Mouse (Mus musculus) midbrain, postnatal 0 days (tissue): ENCODE measurements around the gene Zfp423. TPM values are rescaled to one million over a fixed set of nuclear protein-coding genes. Genes with fewer than 3 reads are reported as not detected.

Experiments used
- ATAC-seq: fragments of 200-750 bp; cut with Nextera tagmentation; 2 replicates; pipeline ENCODE4 v1.8.0; 2017; ENCODE audit warnings: moderate number of reproducible peaks, mild to moderate bottlenecking, moderate TSS enrichment, moderate library complexity; ENCODE audit not compliant: low FRiP score
- DNase-seq: peaks from one replicate; pipeline ENCODE4 v3.0.0-alpha.2; 2015; ENCODE audit warnings: low spot score
- H3K27ac ChIP-seq: fragments of 300-500 bp; sonication (generic); 2 replicates; pipeline ENCODE4 v1.5.1; 2014; ENCODE audit warnings: low read depth, mild to moderate bottlenecking, low read length, mixed read lengths
- H3K27me3 ChIP-seq: fragments of 300-500 bp; sonication (generic); 2 replicates; pipeline ENCODE4 v1.6.1; 2014; ENCODE audit warnings: low read length, control low read depth, mixed read lengths; ENCODE audit not compliant: insufficient read depth
- H3K36me3 ChIP-seq: fragments of 300-500 bp; sonication (generic); 2 replicates; pipeline ENCODE4 v1.6.1; 2014; ENCODE audit warnings: low read length, control low read depth, mixed read lengths; ENCODE audit not compliant: insufficient read depth
- H3K4me1 ChIP-seq: fragments of 300-500 bp; sonication (generic); 2 replicates; pipeline ENCODE4 v1.6.1; 2014; ENCODE audit warnings: mild to moderate bottlenecking, control low read depth, antibody characterized with exemption, low read length, mixed read lengths; ENCODE audit not compliant: insufficient read depth
- H3K4me2 ChIP-seq: fragments of 300-500 bp; sonication (generic); 2 replicates; pipeline ENCODE4 v1.6.1; 2014; ENCODE audit warnings: low read depth, mild to moderate bottlenecking, low read length, mixed read lengths; ENCODE audit not compliant: poor library complexity, severe bottlenecking
- H3K4me3 ChIP-seq: fragments of 300-500 bp; sonication (generic); 2 replicates; pipeline ENCODE4 v1.5.1; 2014; ENCODE audit warnings: low read depth, mild to moderate bottlenecking, low read length, moderate library complexity
- H3K9ac ChIP-seq: fragments of 300-500 bp; sonication (generic); replicated peaks from 2 replicates; pipeline ENCODE4 v1.6.1; 2014; ENCODE audit warnings: mild to moderate bottlenecking, low read length, moderate library complexity, mixed read lengths; ENCODE audit not compliant: poor library complexity, severe bottlenecking
- H3K9me3 ChIP-seq: fragments of 300-500 bp; sonication (generic); 2 replicates; pipeline ENCODE4 v1.6.1; 2016; ENCODE audit warnings: low read length, control low read depth
- CTCF ChIP-seq: IDR thresholded peaks from 2 replicates; pipeline ENCODE4 v1.5.1; 2016; ENCODE audit warnings: antibody characterized with exemption, mild to moderate bottlenecking
- WGBS: fragments of 180-500 bp; shearing (Covaris S2); extraction: QIAGEN DNeasy Blood & Tissue Kit; methylation state at CpG from one replicate; pipeline ENCODE4 v1.1.7; 2014; 5-methylcytosine and 5-hydroxymethylcytosine counted together
- polyA plus RNA-seq: library from polyadenylated mRNA; unstranded; fragments of >200 nt; fragmentation: Nextera tagmentation; extraction: Ambion mirVana; gene quantifications from 2 replicates; pipeline ENCODE4 v1.2.1, GENCODE M21; 2015
- total RNA-seq: library from RNA; depleted of rRNA; stranded (reverse); fragments of >200 nt; gene quantifications from 2 replicates; pipeline ENCODE4 v1.2.3, GENCODE M21; 2014

Zfp423 gene
- total and polyA plus RNA-seq, 2 experiments from 2014 or later: 22.9 to 57.5 TPM

DNA sequence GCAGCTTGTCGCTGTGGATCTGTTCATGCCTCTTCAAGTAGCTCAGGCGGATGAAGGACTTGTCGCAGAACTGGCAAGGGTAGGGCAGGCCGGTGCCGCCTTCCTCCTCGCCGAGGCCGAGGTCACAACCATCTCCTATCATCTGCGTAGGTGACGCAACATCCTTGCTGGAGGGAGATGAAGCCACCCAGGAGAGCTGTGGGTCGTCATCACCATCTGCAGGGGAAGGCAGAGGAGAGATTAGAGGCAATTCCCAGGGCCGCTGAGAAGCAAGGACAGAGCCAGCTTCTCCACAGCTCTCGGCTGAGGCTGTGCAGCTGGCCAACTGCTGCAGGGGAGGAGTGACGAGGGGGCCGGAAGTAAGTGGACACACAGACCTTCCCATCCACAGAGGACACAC is 176.2 kb downstream of the Zfp423 start:
- no peak overlapping the region; the same call in 1 of the 2 replicates for H3K9ac ChIP-seq
- no peak overlapping the region for H3K4me3 ChIP-seq
- no peak overlapping the region for H3K27ac ChIP-seq
- 64% methylated on average over 15 of the region's 15 CpGs for WGBS
- no peak overlapping the region for H3K4me2 ChIP-seq
- H3K36me3 ChIP-seq: peaks cover 25% of the 10 kb centered on the region
- no peaks in the 10 kb centered on the region for H3K27me3 ChIP-seq
- no peak for TF ChIP-seq CTCF
- no peak for DNase-seq
- H3K9me3 ChIP-seq: no peaks in the 10 kb centered on the region
- ATAC-seq: no peak
- H3K4me1 ChIP-seq: peaks cover 5% of the 10 kb centered on the region; the same call in 1 of the 2 replicates

GRCm38 (mm10) chr8:87777586-87777985 is 181.8 kb downstream of the Zfp423 start:
- Histone ChIP-seq H3K9ac (no peak overlapping the region), H3K36me3 (peaks cover 23% of the 10 kb centered on the region), H3K4me3 (no peak overlapping the region), H3K9me3 (no peaks in the 10 kb centered on the region), H3K4me1 (peaks cover 10% of the 10 kb centered on the region; the same call in 1 of the 2 replicates), H3K27me3 (no peaks in the 10 kb centered on the region), H3K27ac (0 out of 2 replicates have a peak overlapping the region, but pooled peaks have one; percentile 59), H3K4me2 (no peak overlapping the region)
- WGBS: 18% methylated on average over 8 of the region's 8 CpGs
- ATAC-seq: 0 out of 2 replicates have a peak, but pooled peaks have one; percentile 45
- no peak for TF ChIP-seq CTCF
- DNase-seq: no peak

DNA sequence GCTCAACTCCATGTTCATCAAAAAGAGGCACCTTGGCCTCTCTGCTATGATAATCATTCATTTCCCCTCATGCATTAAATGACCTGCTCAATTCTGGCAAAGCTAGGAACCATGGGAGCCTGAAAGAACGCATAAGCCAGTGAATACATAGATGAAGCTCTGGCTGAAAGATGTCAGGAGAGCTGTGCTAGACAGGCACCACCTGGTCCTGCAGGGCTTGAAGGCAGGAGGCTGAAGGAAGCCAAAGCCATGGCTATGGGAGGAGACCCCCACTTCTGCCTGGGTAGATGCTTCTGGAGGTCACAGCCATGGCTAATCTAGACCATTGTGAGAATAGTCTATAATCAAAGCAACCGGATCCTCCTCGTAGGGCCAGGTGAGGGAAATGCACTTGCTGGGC is 183.5 kb downstream of the Zfp423 start:
- WGBS: 87% methylated on average over 3 of the region's 3 CpGs
- peaks cover 10% of the 10 kb centered on the region; the same call in 1 of the 2 replicates for H3K4me1 ChIP-seq
- no peak for ATAC-seq
- no peak for TF ChIP-seq CTCF
- H3K4me2 ChIP-seq: no peak overlapping the region
- no peaks in the 10 kb centered on the region for H3K27me3 ChIP-seq
- H3K36me3 ChIP-seq: peaks cover 8% of the 10 kb centered on the region; the same call in 1 of the 2 replicates
- H3K9me3 ChIP-seq: no peaks in the 10 kb centered on the region
- DNase-seq: no peak
- H3K27ac ChIP-seq: no peak overlapping the region
- H3K9ac ChIP-seq: no peak overlapping the region
- no peak overlapping the region for H3K4me3 ChIP-seq

GRCm38 (mm10) chr8:87774966-87775365 is 184.4 kb downstream of the Zfp423 start:
- no peak overlapping the region for H3K4me3 ChIP-seq
- no peak for DNase-seq
- H3K36me3 ChIP-seq: 0 out of 2 replicates have a peak, but pooled peaks cover 3% of the 10 kb centered on the region
- TF ChIP-seq CTCF: no peak
- ATAC-seq: no peak
- no peaks in the 10 kb centered on the region for H3K9me3 ChIP-seq
- H3K4me2 ChIP-seq: no peak overlapping the region
- H3K9ac ChIP-seq: no peak overlapping the region
- H3K27me3 ChIP-seq: no peaks in the 10 kb centered on the region
- no peak overlapping the region for H3K27ac ChIP-seq
- 80% methylated on average over 2 of the region's 2 CpGs for WGBS
- peaks cover 10% of the 10 kb centered on the region; the same call in 1 of the 2 replicates for H3K4me1 ChIP-seq

DNA sequence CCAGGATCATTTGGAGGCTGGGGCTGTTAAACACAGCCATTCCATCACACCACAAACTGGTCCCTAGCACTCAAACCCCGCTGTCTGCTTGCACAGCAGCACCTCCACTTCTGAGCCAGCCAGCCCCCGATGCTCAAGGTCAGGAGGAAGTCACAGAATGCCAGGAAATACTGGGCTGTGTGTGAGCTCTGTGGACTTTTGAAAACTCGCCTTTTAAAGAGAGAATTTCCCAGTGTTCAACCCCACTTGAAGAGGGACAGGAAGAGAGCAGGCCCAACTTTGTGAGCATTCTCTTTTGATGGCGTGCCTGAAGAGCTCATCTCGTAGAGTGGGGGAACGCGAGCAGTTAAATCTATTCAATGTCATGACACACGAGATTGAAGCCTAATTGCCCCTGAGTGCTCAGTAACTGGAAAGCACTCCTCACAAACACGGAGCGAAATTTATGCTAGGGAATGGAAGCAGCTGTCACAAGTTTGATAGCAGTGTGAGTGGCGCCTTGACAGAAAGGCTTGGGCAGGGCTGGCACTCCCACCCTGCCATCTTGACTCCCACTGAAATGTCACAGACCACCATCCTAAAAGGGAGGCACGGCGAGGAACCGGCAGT is 186.4 kb downstream of the Zfp423 start:
- no peak overlapping the region for H3K27ac ChIP-seq
- WGBS: 74% methylated on average over 14 of the region's 14 CpGs

GRCm38 (mm10) chr8:87767882-87768281 is 191.5 kb downstream of the Zfp423 start:
- H3K9ac ChIP-seq: no peak overlapping the region
- H3K9me3 ChIP-seq: no peaks in the 10 kb centered on the region
- DNase-seq (no peak), ATAC-seq (no peak)
- no peak for TF ChIP-seq CTCF
- no peaks in the 10 kb centered on the region for H3K36me3 ChIP-seq
- no peak overlapping the region for H3K27ac ChIP-seq
- H3K4me1 ChIP-seq: no peaks in the 10 kb centered on the region
- H3K27me3 ChIP-seq: no peaks in the 10 kb centered on the region
- 91% methylated on average over 9 of the region's 9 CpGs for WGBS
- no peak overlapping the region for H3K4me2 ChIP-seq
- H3K4me3 ChIP-seq: no peak overlapping the region

More for the DNA sequence above, 186.4 kb downstream of the Zfp423 start:
- Histone ChIP-seq H3K27me3 (no peaks in the 10 kb centered on the region), H3K9ac (no peak overlapping the region), H3K4me2 (no peak overlapping the region), H3K4me1 (peaks cover 10% of the 10 kb centered on the region; the same call in 1 of the 2 replicates), H3K9me3 (no peaks in the 10 kb centered on the region), H3K4me3 (no peak overlapping the region), H3K36me3 (no peaks in the 10 kb centered on the region)
- TF ChIP-seq CTCF: no peak
- no peak for DNase-seq
- ATAC-seq: no peak
